Mouse (Mus musculus) thymus, adult 2 months (tissue): ENCODE results near the gene Patj. TPM values are rescaled to one million over a fixed set of nuclear protein-coding genes. Genes with fewer than 3 reads are reported as not detected.

ENCODE experiments used
- DNase-seq: peaks from one replicate; pipeline ENCODE4 v3.0.0; 2021
- H3K27ac ChIP-seq: fragments of 200-500 bp; 2 replicates; pipeline ENCODE4 v1.5.1; 2012; ENCODE audit warnings: low read length, control low read depth; ENCODE audit not compliant: control insufficient read depth, insufficient read depth
- H3K27me3 ChIP-seq: fragments of 200-500 bp; 2 replicates; pipeline ENCODE4 v1.6.1; 2012; ENCODE audit warnings: mild to moderate bottlenecking, low read length, moderate library complexity, mixed read lengths; ENCODE audit not compliant: control insufficient read depth, insufficient read depth
- H3K36me3 ChIP-seq: fragments of 200-500 bp; 2 replicates; pipeline ENCODE4 v1.6.1; 2012; ENCODE audit warnings: mild to moderate bottlenecking, low read length, moderate library complexity; ENCODE audit not compliant: control insufficient read depth, insufficient read depth
- H3K4me1 ChIP-seq: fragments of 200-500 bp; replicated peaks from 2 replicates; pipeline ENCODE4 v1.6.1; 2012; ENCODE audit warnings: low read length; ENCODE audit not compliant: control insufficient read depth, insufficient read depth
- H3K4me3 ChIP-seq: fragments of 200-500 bp; 2 replicates; pipeline ENCODE4 v1.5.1; 2012; ENCODE audit warnings: mild to moderate bottlenecking, low read length, control low read depth, moderate library complexity; ENCODE audit not compliant: control insufficient read depth, insufficient read depth
- CTCF ChIP-seq: fragments of 200-500 bp; IDR thresholded peaks from 2 replicates; pipeline ENCODE4 v1.5.1; 2012; ENCODE audit warnings: mild to moderate bottlenecking, control low read depth, low read length, moderate library complexity, borderline replicate concordance; ENCODE audit not compliant: control insufficient read depth, poor library complexity, insufficient read depth; ENCODE audit errors: extremely low read depth
- POLR2A ChIP-seq: fragments of 200-500 bp; IDR thresholded peaks from 2 replicates; pipeline ENCODE4 v1.6.1; 2012; ENCODE audit warnings: mild to moderate bottlenecking, low read length, control low read depth, moderate library complexity; ENCODE audit not compliant: control insufficient read depth, poor library complexity, insufficient read depth; ENCODE audit errors: extremely low read depth
- WGBS: fragments of 180-500 bp; shearing (Covaris S2); methylation state at CpG from one replicate; pipeline ENCODE4 v1.1.7; 2018; 5-methylcytosine and 5-hydroxymethylcytosine counted together
- polyA plus RNA-seq: library from polyadenylated mRNA; depleted of rRNA; stranded (reverse); fragments of >200 nt; gene quantifications from 2 replicates; pipeline ENCODE4 v1.2.3, GENCODE M21; 2012; rRNA removed

Patj gene
- polyA plus RNA-seq, 1 experiment, result 35.0 TPM

- Histone ChIP-seq H3K27ac (no peak overlapping the region), H3K36me3 (no peaks in the 10 kb centered on the region), H3K27me3 (no peaks in the 10 kb centered on the region), H3K4me1 (no peaks in the 10 kb centered on the region), H3K4me3 (no peak overlapping the region)
- WGBS, result 87% methylated on average over 14 of the region's 14 CpGs
- DNase-seq, result no peak
- TF ChIP-seq POLR2A (no peak), CTCF (no peak)
These were observed 371.8 kb downstream of the Patj start for GRCm38 (mm10) chr4:98767134-98768133.

Other genes starting within 250 kb of the Patj start
- gene Tm2d1, start 12.5 kb upstream of the Patj start, polyA plus RNA-seq, result 10.7 and 11.1 TPM in 2 replicates